Mouse (Mus musculus) kidney, adult 11 months (tissue): ENCODE results near the gene Metap2.
"Not testable (repeated sequence)": the region's sequence is repeated elsewhere in the genome, so short reads cannot be mapped to it uniquely, and the experiment has no call there.

Experiments used
- DNase-seq: peaks from one replicate; pipeline ENCODE4 v3.0.0; 2022

Gene Metap2

GRCm38 (mm10) chr10:93833699-93834393, 63.0 kb downstream of the Metap2 start:
- DNase-seq: peak; percentile 25

- DNase-seq: no peak
Measured at GRCm38 (mm10) chr10:93833370-93833698, 63.6 kb downstream of the Metap2 start.

GRCm38 (mm10) chr10:93832811-93833210, 64.1 kb downstream of the Metap2 start:
- DNase-seq: no peak

- DNase-seq: no peak
Measured at GRCm38 (mm10) chr10:93831730-93832574, 64.9 kb downstream of the Metap2 start.

GRCm38 (mm10) chr10:93830931-93831729, 65.8 kb downstream of the Metap2 start, which contains the start of gene Usp44:
Gene Usp44 (plus strand): TSS chr10:93831555.
- DNase-seq: no peak

GRCm38 (mm10) chr10:93829898-93830831, 66.7 kb downstream of the Metap2 start:
- no peak for DNase-seq

- DNase-seq: peak; percentile 46
Measured at GRCm38 (mm10) chr10:93818661-93819060, 78.2 kb downstream of the Metap2 start.

- no peak for DNase-seq
Measured at GRCm38 (mm10) chr10:93813755-93814154, 83.1 kb downstream of the Metap2 start.

GRCm38 (mm10) chr10:93812774-93813415, 84.0 kb downstream of the Metap2 start:
- peak; percentile 36 for DNase-seq

- no peak for DNase-seq
Measured at GRCm38 (mm10) chr10:93812098-93812497, 84.8 kb downstream of the Metap2 start.

- DNase-seq: no peak
Measured at GRCm38 (mm10) chr10:93810590-93811185, 86.2 kb downstream of the Metap2 start.

GRCm38 (mm10) chr10:93809438-93809837, 87.5 kb downstream of the Metap2 start:
- not testable (repeated sequence) for DNase-seq
